Mouse (Mus musculus) liver, embryonic 14.5 days (tissue): Measurements from ENCODE around the gene Hspa12a. TPM values are rescaled to one million over a fixed set of nuclear protein-coding genes. Genes with fewer than 3 reads are reported as not detected.

Source experiments
- ATAC-seq: fragments of 200-750 bp; cut with Nextera tagmentation; 2 replicates; pipeline ENCODE4 v1.8.0; 2017; ENCODE audit warnings: moderate number of reproducible peaks, mild to moderate bottlenecking, moderate library complexity; ENCODE audit not compliant: insufficient read depth
- DNase-seq, 3 experiments: peaks; one replicate each; pipeline ENCODE4 v3.0.0-alpha.2; 2012 to 2013; ENCODE audit warnings: low read depth in 3 of 3, low spot score in 3 of 3
- H3K27ac ChIP-seq: fragments of 300-500 bp; sonication (generic); 2 replicates; pipeline ENCODE4 v1.5.1; 2014; ENCODE audit warnings: moderate library complexity, mild to moderate bottlenecking, control low read depth, inconsistent platforms
- H3K27me3 ChIP-seq: fragments of 300-500 bp; sonication (generic); 2 replicates; pipeline ENCODE4 v1.6.1; 2014; ENCODE audit warnings: mild to moderate bottlenecking, low read length, moderate library complexity; ENCODE audit not compliant: control insufficient read depth, insufficient read depth
- H3K36me3 ChIP-seq: fragments of 300-500 bp; sonication (generic); replicated peaks from 2 replicates; pipeline ENCODE4 v1.6.1; 2014; ENCODE audit warnings: low read depth; ENCODE audit not compliant: control insufficient read depth, insufficient read depth
- H3K4me1 ChIP-seq, 2 experiments: fragments of 200-500 bp in 1 of 2; fragments of 300-500 bp in 1 of 2; sonication (generic) in 1 of 2; replicated peaks; 2 replicates each; pipeline ENCODE4 v1.6.1; 2012 to 2014; ENCODE audit warnings: antibody characterized with exemption in 1 of 2, inconsistent platforms in 1 of 2, low read length in 1 of 2; ENCODE audit not compliant: control insufficient read depth in 2 of 2, insufficient read depth in 2 of 2
- H3K4me2 ChIP-seq: fragments of 300-500 bp; sonication (generic); 2 replicates; pipeline ENCODE4 v1.6.1; 2014; ENCODE audit warnings: low read depth, mild to moderate bottlenecking, control low read depth, moderate library complexity
- H3K4me3 ChIP-seq, 2 experiments: fragments of 200-500 bp in 1 of 2; fragments of 300-500 bp in 1 of 2; sonication (generic) in 1 of 2; 2 replicates each; pipeline ENCODE4 v1.5.1; 2012 to 2014; ENCODE audit warnings: low read depth in 2 of 2, low read length in 2 of 2, mild to moderate bottlenecking in 2 of 2, control low read depth in 1 of 2, inconsistent platforms in 1 of 2, moderate library complexity in 1 of 2; ENCODE audit not compliant: insufficient read depth in 1 of 2
- H3K9ac ChIP-seq: fragments of 300-500 bp; sonication (generic); replicated peaks from 2 replicates; pipeline ENCODE4 v1.6.1; 2014; ENCODE audit warnings: mild to moderate bottlenecking, control low read depth, moderate library complexity
- H3K9me3 ChIP-seq: fragments of 300-500 bp; sonication (generic); 2 replicates; pipeline ENCODE4 v1.6.1; 2016; ENCODE audit warnings: low read length, mixed read lengths; ENCODE audit not compliant: control insufficient read depth
- CTCF ChIP-seq: IDR thresholded peaks from 2 replicates; pipeline ENCODE4 v1.5.1; 2016; ENCODE audit warnings: antibody characterized with exemption, low read depth, control low read depth
- EP300 ChIP-seq: IDR thresholded peaks from 2 replicates; pipeline ENCODE4 v1.6.1; 2016; ENCODE audit warnings: antibody characterized with exemption, low read depth
- whole genome bisulfite sequencing: fragments of 180-500 bp; shearing (Covaris S2); extraction: QIAGEN DNeasy Blood & Tissue Kit; methylation state at CpG from one replicate; pipeline ENCODE4 v1.1.7; 2014; ENCODE audit not compliant: insufficient replicate concordance; 5-methylcytosine and 5-hydroxymethylcytosine counted together
- polyA plus RNA-seq, 2 experiments: library from polyadenylated mRNA; depleted of rRNA in 1 of 2; stranded (reverse) in 1 of 2; unstranded in 1 of 2; fragments of >200 nt; fragmentation: Nextera tagmentation in 1 of 2; extraction: Ambion mirVana in 1 of 2; gene quantifications; 2 replicates each; pipeline versions ENCODE4 v1.2.1 to v1.2.3; 2012 to 2014

Gene Hspa12a
- polyA plus RNA-seq, 2 experiments, result 0.19 to 0.25 TPM

DNA sequence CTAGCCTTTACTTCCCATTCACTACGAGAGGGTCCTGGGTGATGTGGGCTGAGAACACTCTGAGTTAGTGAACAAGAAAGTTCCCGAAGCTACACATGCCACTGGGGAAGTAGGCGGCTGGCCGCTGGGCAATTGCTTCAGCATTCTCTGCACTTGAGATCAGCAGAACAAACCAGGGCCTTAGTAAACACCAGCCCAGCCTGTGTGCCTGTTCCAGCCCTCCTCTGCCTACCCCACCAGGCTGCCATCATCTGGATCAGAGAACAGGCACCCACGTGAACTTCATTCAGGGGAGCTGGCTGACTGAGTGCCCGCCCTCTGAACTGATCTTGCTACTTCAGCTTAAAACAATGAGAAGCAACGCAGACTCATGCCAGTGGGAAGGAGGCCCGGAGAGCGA is 104.7 kb downstream of the Hspa12a start:
- no peak overlapping the region for H3K27ac ChIP-seq
- no peaks in the 10 kb centered on the region for H3K27me3 ChIP-seq
- DNase-seq, result no peak
- no peaks in the 10 kb centered on the region for H3K4me1 ChIP-seq
- TF ChIP-seq EP300, result no peak
- no peak for TF ChIP-seq CTCF
- WGBS, result 44% methylated on average over 9 of the region's 9 CpGs
- no peak for ATAC-seq
- no peaks in the 10 kb centered on the region for H3K9me3 ChIP-seq
- H3K9ac ChIP-seq, result no peak overlapping the region
- no peaks in the 10 kb centered on the region for H3K36me3 ChIP-seq
- H3K4me2 ChIP-seq, result no peak overlapping the region
- no peak overlapping the region for H3K4me3 ChIP-seq

DNA sequence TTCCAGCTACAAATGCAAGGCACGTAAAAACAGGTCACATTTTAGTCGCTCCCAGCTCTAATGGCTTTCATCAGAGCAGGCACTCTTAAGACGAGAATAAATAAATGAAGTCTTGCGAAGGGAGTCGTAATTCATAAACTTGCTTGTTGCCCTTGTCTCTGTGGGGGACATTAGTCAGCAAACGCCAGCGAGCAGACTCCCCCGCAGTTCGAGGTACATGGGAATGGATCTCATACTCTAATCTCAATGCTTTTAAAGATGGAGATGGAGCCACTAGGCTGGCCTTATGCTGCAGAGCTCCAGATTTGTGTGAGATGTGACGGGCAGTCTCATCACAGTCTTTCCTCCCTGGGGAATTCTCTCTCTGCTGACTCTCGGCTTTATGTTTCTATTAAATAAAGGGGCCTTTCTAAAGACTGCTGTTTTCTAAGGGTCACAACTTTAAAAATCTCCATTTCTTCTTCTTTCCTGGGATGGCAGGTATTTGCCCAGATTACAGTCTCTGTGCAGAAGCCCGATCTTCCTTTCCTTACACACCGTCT is 109.7 kb downstream of the Hspa12a start:
- H3K27ac ChIP-seq, result no peak overlapping the region
- WGBS, result 68% methylated on average over 13 of the region's 13 CpGs
- DNase-seq (no peak), ATAC-seq (no peak)
- no peaks in the 10 kb centered on the region for H3K4me1 ChIP-seq
- no peak overlapping the region for H3K9ac ChIP-seq
- TF ChIP-seq EP300 (no peak), CTCF (no peak)
- H3K4me3 ChIP-seq, result no peak overlapping the region
- no peaks in the 10 kb centered on the region for H3K36me3 ChIP-seq
- H3K9me3 ChIP-seq, result no peaks in the 10 kb centered on the region
- H3K27me3 ChIP-seq, result no peaks in the 10 kb centered on the region
- no peak overlapping the region for H3K4me2 ChIP-seq

DNA sequence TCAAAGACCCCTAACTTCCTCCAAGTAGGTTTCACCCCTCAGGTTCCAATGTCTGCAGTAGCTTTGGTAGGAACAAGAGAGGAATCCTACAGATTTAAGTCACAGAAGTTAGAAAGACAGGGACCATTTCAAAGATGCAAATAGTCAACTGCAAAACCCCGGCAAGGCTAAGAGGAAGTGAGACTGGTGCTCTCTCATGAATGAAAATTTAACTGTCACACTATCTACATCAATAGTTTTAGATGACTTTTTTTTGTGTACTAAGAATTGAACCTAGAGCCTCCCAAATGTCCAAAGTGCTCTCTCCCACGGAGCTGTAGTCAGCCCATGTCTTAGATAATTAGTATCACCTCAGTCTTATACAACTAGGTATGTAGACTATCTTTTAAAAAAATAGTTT is 110.5 kb downstream of the Hspa12a start:
- DNase-seq (no peak), ATAC-seq (no peak)
- H3K4me3 ChIP-seq, result no peak overlapping the region
- no peak overlapping the region for H3K27ac ChIP-seq
- no peaks in the 10 kb centered on the region for H3K36me3 ChIP-seq
- 42% methylated on average over 2 of the region's 2 CpGs for WGBS
- H3K9ac ChIP-seq, result no peak overlapping the region
- no peaks in the 10 kb centered on the region for H3K4me1 ChIP-seq
- no peaks in the 10 kb centered on the region for H3K9me3 ChIP-seq
- H3K4me2 ChIP-seq, result no peak overlapping the region
- H3K27me3 ChIP-seq, result no peaks in the 10 kb centered on the region
- TF ChIP-seq CTCF, result no peak
- TF ChIP-seq EP300, result no peak

DNA sequence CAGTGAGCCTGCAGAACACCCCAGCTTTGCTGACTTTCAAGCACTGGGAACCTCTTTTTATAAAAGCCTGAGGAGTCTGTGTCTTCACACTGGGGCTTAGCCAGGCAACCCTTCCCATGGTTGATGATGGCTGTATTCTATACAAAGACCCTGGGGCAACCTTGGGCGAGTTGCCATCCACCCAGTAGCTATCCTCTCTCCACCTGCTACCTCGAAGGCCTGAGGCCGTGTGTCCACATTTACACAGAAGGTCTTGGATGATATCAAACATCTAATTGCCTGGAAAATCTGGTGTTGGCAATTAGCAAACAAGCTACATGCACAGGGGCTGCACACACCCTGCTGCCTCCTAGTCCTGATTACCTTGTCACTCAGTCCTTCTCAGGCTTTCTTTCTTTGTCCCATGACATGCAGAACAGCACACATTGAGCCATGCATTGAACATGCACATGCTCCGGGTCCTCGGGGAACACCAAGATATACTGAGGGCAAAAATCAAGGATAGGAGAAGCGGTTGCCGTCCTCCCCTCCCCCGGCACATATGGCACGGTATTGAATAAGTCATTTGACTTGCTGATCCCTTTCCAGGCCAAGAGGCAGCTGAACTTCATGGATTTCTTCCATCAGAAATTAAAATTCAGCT is 112.1 kb downstream of the Hspa12a start:
- Histone ChIP-seq H3K9ac (no peak overlapping the region), H3K36me3 (no peaks in the 10 kb centered on the region), H3K4me3 (no peak overlapping the region), H3K9me3 (no peaks in the 10 kb centered on the region), H3K4me2 (no peak overlapping the region), H3K4me1 (no peaks in the 10 kb centered on the region), H3K27me3 (no peaks in the 10 kb centered on the region), H3K27ac (no peak overlapping the region)
- WGBS, result 67% methylated on average over 9 of the region's 9 CpGs
- TF ChIP-seq CTCF, result no peak
- ATAC-seq (no peak), DNase-seq (no peak)

DNA sequence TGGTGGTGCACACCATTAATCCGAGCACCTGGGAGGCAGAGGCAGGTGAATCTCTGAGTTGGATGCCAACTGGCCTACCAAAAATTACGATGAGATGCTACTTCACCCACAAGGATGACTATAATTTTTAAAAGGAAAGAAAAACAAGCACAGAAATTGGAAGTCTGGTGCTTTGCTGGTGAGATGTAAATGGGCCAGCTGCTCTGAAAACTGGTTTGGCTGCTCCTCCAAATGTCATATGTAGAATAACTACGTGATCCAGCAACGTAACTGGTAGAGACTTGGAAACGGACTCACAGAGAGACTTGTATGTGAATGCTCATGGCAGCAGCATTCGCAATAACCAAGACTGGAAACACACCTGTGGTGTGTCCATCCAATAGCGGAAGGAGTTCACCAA is 113.3 kb downstream of the Hspa12a start:
- Histone ChIP-seq H3K4me3 (no peak overlapping the region), H3K9ac (no peak overlapping the region), H3K4me2 (no peak overlapping the region), H3K36me3 (no peaks in the 10 kb centered on the region), H3K4me1 (no peaks in the 10 kb centered on the region), H3K27ac (no peak overlapping the region), H3K27me3 (no peaks in the 10 kb centered on the region), H3K9me3 (no peaks in the 10 kb centered on the region)
- 70% methylated on average over 7 of the region's 7 CpGs for whole genome bisulfite sequencing
- ATAC-seq (no peak), DNase-seq (no peak)
- no peak for TF ChIP-seq CTCF
- no peak for TF ChIP-seq EP300
